Mouse (Mus musculus) gastrocnemius, adult 18-20 months (tissue): ENCODE results near the gene A2ml1. TPM values are rescaled to one million over a fixed set of nuclear protein-coding genes. Genes with fewer than 3 reads are reported as not detected.

Experiments used
- total RNA-seq, 2 experiments: library from RNA; stranded (reverse); gene quantifications; 2 replicates each; pipeline ENCODE4 v1.2.3; 2021

Gene A2ml1
- total RNA-seq, 2 experiments from 2014 or later, result not detected

Other genes with a start within 250 kb of the A2ml1 start
- gene Tulp3, start 225.8 kb downstream of the A2ml1 start, total RNA-seq, result 1 to 10 TPM; 6.3 to 8.2 TPM
- gene Rhno1, start 218.7 kb downstream of the A2ml1 start, total RNA-seq, result 1 to 10 TPM; 6.2 to 6.7 TPM
- under 1 TPM; 0.11 to 0.19 TPM for gene Foxm1, start 218.6 kb downstream of the A2ml1 start, total RNA-seq
- gene Tex52, start 206.2 kb downstream of the A2ml1 start, total RNA-seq, result not detected
- gene Gm44596, start 206.1 kb downstream of the A2ml1 start, total RNA-seq, result not detected
- gene Nrip2, start 182.3 kb downstream of the A2ml1 start, total RNA-seq, result 1 to 10 TPM; 1.2 to 1.7 TPM
- gene Itfg2, start 156.7 kb downstream of the A2ml1 start, total RNA-seq, result 10 to 100 TPM; 16.4 to 19.9 TPM
- 100 to 1,000 TPM; 112 to 113 TPM for gene Fkbp4, start 142.9 kb downstream of the A2ml1 start, total RNA-seq
- under 1 TPM; 0.09 to 0.83 TPM for gene Pzp, start 54.9 kb downstream of the A2ml1 start, total RNA-seq
- not detected for gene Klrb1a, start 41.9 kb upstream of the A2ml1 start, total RNA-seq
- gene Clec2h, start 80.8 kb upstream of the A2ml1 start, total RNA-seq, result not detected
- gene Klrb1, start 141.5 kb upstream of the A2ml1 start, total RNA-seq, result not detected
- not detected for gene Klrb1c, start 207.6 kb upstream of the A2ml1 start, total RNA-seq
- not detected for gene Gm44511, start 244.7 kb upstream of the A2ml1 start, total RNA-seq
- not detected for gene Klrb1b, start 244.7 kb upstream of the A2ml1 start, total RNA-seq